Mouse (Mus musculus) forebrain, postnatal 0 days (tissue): ENCODE measurements around the gene Syp. TPM values are rescaled to one million over a fixed set of nuclear protein-coding genes. Genes with fewer than 3 reads are reported as not detected.

ENCODE experiments used
- ATAC-seq: fragments of 200-750 bp; cut with Nextera tagmentation; 2 replicates; pipeline ENCODE4 v1.8.0; 2017; ENCODE audit warnings: mild to moderate bottlenecking, moderate library complexity
- DNase-seq: peaks from one replicate; pipeline ENCODE4 v3.0.0-alpha.2; 2015
- H3K27ac ChIP-seq: fragments of 300-500 bp; sonication (generic); 2 replicates; pipeline ENCODE4 v1.5.1; 2014; ENCODE audit warnings: low read depth, mild to moderate bottlenecking, antibody characterized with exemption, low read length, moderate library complexity, mixed read lengths
- H3K27me3 ChIP-seq: fragments of 300-500 bp; sonication (generic); 2 replicates; pipeline ENCODE4 v1.6.1; 2014; ENCODE audit warnings: mild to moderate bottlenecking, low read length, mixed read lengths; ENCODE audit not compliant: insufficient read depth
- H3K36me3 ChIP-seq: fragments of 300-500 bp; sonication (generic); 2 replicates; pipeline ENCODE4 v1.6.1; 2014; ENCODE audit warnings: mild to moderate bottlenecking, moderate library complexity; ENCODE audit not compliant: insufficient read depth
- H3K4me1 ChIP-seq: fragments of 300-500 bp; sonication (generic); 2 replicates; pipeline ENCODE4 v1.6.1; 2014; ENCODE audit warnings: antibody characterized with exemption; ENCODE audit not compliant: insufficient read depth
- H3K4me2 ChIP-seq: fragments of 300-500 bp; sonication (generic); 2 replicates; pipeline ENCODE4 v1.6.1; 2014; ENCODE audit warnings: low read depth, mild to moderate bottlenecking, moderate library complexity
- H3K4me3 ChIP-seq: fragments of 300-500 bp; sonication (generic); 2 replicates; pipeline ENCODE4 v1.5.1; 2014; ENCODE audit warnings: low read depth, low read length, mixed read lengths
- H3K9ac ChIP-seq: fragments of 300-500 bp; sonication (generic); 2 replicates; pipeline ENCODE4 v1.6.1; 2014; ENCODE audit warnings: mild to moderate bottlenecking
- H3K9me3 ChIP-seq: fragments of 300-500 bp; sonication (generic); 2 replicates; pipeline ENCODE4 v1.6.1; 2016; ENCODE audit warnings: low read length
- CTCF ChIP-seq: sonication (generic); IDR thresholded peaks from 2 replicates; pipeline ENCODE4 v1.5.1; 2016; ENCODE audit warnings: antibody characterized with exemption, control low read depth, low read depth
- WGBS: fragments of 180-500 bp; shearing (Covaris S2); extraction: QIAGEN DNeasy Blood & Tissue Kit; methylation state at CpG from one replicate; pipeline ENCODE4 v1.1.7; 2014; 5-methylcytosine and 5-hydroxymethylcytosine counted together
- polyA plus RNA-seq: library from polyadenylated mRNA; unstranded; fragments of >200 nt; fragmentation: Nextera tagmentation; extraction: Ambion mirVana; gene quantifications from 2 replicates; pipeline ENCODE4 v1.2.1, GENCODE M21; 2015
- total RNA-seq: library from RNA; depleted of rRNA; stranded (reverse); fragments of >200 nt; gene quantifications from 2 replicates; pipeline ENCODE4 v1.2.3, GENCODE M21; 2014

The Syp gene
- total and polyA plus RNA-seq, 2 experiments from 2014 or later = 242 to 330 TPM

DNA sequence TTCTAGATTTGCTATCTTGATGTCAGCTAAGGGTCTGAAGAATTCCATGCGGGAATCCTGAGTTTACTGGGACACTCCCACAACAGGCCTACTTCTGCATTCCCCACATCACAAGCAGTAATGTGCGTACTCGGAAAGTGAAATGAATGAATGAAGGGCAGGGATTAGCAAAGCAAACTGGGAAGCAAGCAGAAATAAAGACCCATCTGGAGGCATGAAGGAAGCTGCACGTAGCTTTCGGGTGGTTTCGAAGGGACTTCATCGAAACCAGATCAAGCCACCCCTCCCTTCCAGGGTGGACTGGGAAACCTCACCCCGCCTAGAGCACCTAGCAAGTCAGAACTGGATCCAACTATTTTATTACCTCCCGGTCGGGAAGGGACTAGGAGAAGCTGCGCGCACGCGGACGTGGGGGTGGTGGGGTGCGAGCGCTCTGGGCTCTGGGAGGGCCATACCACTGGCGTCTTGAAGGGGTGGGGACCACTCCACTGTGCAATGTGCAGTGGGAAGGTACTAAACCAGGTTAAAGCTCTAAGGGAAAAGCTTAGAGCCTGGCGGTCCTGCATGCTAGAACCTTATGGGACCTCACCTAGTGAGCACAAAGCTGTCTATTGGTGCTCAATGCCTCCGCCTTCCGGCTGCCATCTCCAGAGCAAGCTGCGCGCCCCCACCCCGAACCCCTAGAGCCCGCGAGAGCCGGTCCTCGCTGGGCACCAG, 36.2 kb downstream of the Syp start:
- no peaks in the 10 kb centered on the region for H3K9me3 ChIP-seq
- H3K9ac ChIP-seq = peak overlapping the region; percentile 14; the same call in 1 of the 2 replicates
- DNase-seq (peak; percentile 44), ATAC-seq (peak; percentile 57)
- no peaks in the 10 kb centered on the region for H3K36me3 ChIP-seq
- H3K4me1 ChIP-seq = no peaks in the 10 kb centered on the region
- peak overlapping the region; percentile 41 for H3K4me2 ChIP-seq
- peak overlapping the region; percentile 26 for H3K4me3 ChIP-seq
- 41% methylated on average over 28 of the region's 28 CpGs for WGBS
- H3K27me3 ChIP-seq = no peaks in the 10 kb centered on the region
- no peak for TF ChIP-seq CTCF
- no peak overlapping the region for H3K27ac ChIP-seq

DNA sequence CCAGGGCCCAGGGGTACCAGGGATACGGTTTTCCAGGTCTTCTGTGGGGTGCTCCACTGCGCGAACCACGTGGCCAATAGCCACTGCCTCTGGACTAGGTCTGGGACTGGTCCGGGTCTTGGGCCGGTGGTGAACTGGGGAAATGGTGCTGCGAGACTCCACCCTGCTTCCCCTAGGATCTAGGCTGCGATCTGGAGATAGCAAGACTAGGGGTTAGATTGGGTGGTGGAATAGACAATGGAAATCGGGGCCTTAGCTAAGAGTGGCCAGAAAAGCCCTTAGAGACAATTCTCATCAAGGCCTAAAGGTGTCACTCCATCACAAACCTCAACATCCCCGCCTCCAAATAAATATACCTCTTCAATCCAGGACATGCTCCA, 36.7 kb downstream of the Syp start:
- Histone ChIP-seq H3K4me2 (peak overlapping the region; percentile 41), H3K36me3 (no peaks in the 10 kb centered on the region), H3K4me3 (peak overlapping the region; percentile 26), H3K9ac (0 out of 2 replicates have a peak overlapping the region, but pooled peaks have one; percentile 14), H3K9me3 (no peaks in the 10 kb centered on the region), H3K27ac (no peak overlapping the region), H3K4me1 (no peaks in the 10 kb centered on the region), H3K27me3 (no peaks in the 10 kb centered on the region)
- ATAC-seq (no peak), DNase-seq (no peak)
- WGBS = 44% methylated on average over 10 of the region's 10 CpGs
- TF ChIP-seq CTCF = 0 out of 2 replicates have a peak, but pooled peaks have one; percentile 3

- H3K9me3 ChIP-seq = no peaks in the 10 kb centered on the region
- H3K27ac ChIP-seq = no peak overlapping the region
- H3K4me1 ChIP-seq = no peaks in the 10 kb centered on the region
- no peak for DNase-seq
- 41% methylated on average over 3 of the region's 3 CpGs for whole genome bisulfite sequencing
- no peaks in the 10 kb centered on the region for H3K36me3 ChIP-seq
- no peak overlapping the region for H3K4me3 ChIP-seq
- H3K9ac ChIP-seq = no peak overlapping the region
- no peaks in the 10 kb centered on the region for H3K27me3 ChIP-seq
- 0 out of 2 replicates have a peak, but pooled peaks have one; percentile 7 for TF ChIP-seq CTCF
- ATAC-seq = no peak
- no peak overlapping the region for H3K4me2 ChIP-seq
Measured at GRCm38 (mm10) chrX:7678986-7679385, 40.7 kb downstream of the Syp start.

GRCm38 (mm10) chrX:7679405-7680056, 41.3 kb downstream of the Syp start:
- DNase-seq (peak; percentile 92), ATAC-seq (peak; percentile 88)
- Histone ChIP-seq H3K4me1 (no peaks in the 10 kb centered on the region), H3K27ac (no peak overlapping the region), H3K27me3 (no peaks in the 10 kb centered on the region), H3K4me3 (peak overlapping the region; percentile 21), H3K4me2 (peak overlapping the region; percentile 49), H3K9ac (no peak overlapping the region), H3K36me3 (no peaks in the 10 kb centered on the region), H3K9me3 (no peaks in the 10 kb centered on the region)
- 29% methylated on average over 27 of the region's 27 CpGs for WGBS
- TF ChIP-seq CTCF = peak; percentile 80

DNA sequence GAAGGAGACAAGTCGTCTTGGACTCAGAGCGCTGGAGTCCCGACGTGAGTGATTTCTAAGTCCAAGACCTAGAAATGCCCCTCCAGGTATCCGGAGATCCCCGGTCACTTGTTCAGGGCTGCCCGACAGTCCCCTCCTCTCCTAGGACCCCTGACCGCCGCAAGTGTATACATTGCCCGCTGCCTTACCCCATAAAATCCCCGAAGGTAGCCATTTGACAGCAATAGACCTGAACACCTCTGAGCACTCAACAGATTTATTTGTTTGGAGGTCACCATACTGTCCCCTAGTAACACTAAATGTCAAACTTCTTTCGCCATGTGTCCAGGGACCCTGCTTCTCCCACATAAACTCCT, 41.8 kb downstream of the Syp start:
- ATAC-seq = no peak
- no peaks in the 10 kb centered on the region for H3K36me3 ChIP-seq
- no peaks in the 10 kb centered on the region for H3K4me1 ChIP-seq
- DNase-seq = no peak
- no peak overlapping the region for H3K27ac ChIP-seq
- 42% methylated on average over 12 of the region's 12 CpGs for WGBS
- H3K4me2 ChIP-seq = peak overlapping the region; percentile 49
- H3K9me3 ChIP-seq = no peaks in the 10 kb centered on the region
- no peaks in the 10 kb centered on the region for H3K27me3 ChIP-seq
- peak overlapping the region; percentile 21 for H3K4me3 ChIP-seq
- no peak for TF ChIP-seq CTCF
- no peak overlapping the region for H3K9ac ChIP-seq

DNA sequence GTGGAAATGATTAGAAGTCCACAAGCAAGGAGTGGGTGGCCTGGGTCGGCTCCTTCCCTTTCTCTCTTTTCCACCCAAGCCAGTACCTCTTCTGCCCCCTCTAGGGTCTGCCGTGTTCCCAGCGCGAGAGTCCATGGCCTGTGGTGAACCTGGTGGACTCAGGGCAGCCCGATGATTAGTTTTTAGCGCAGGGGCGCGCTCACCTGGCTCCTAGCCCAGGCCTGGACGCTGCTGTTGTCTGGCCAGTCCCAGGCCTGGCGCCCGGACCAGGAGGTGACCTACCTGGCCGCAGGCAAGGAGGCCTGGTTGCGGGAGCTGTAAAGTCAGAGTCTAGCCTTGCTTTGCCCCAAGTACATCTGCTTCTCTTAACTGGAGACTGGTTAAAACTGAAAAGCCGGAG, 42.6 kb downstream of the Syp start, which contains the start of gene Magix:
Gene Magix (minus strand): TSS at position 388 of the 400 bp plus-strand sequence.
- Histone ChIP-seq H3K4me2 (peak within 1 kb of the TSS; percentile 49), H3K27me3 (no peaks in the 10 kb centered on the region), H3K36me3 (no peaks in the 10 kb centered on the region), H3K9ac (no peak within 1 kb of the TSS), H3K27ac (no peak within 1 kb of the TSS), H3K4me3 (peak within 1 kb of the TSS; percentile 21; the same call in 1 of the 2 replicates), H3K4me1 (no peaks in the 10 kb centered on the region), H3K9me3 (no peaks in the 10 kb centered on the region)
- 63% methylated on average over 14 of the region's 14 CpGs for WGBS
- ATAC-seq (no peak), DNase-seq (no peak)
- TF ChIP-seq CTCF = no peak

DNA sequence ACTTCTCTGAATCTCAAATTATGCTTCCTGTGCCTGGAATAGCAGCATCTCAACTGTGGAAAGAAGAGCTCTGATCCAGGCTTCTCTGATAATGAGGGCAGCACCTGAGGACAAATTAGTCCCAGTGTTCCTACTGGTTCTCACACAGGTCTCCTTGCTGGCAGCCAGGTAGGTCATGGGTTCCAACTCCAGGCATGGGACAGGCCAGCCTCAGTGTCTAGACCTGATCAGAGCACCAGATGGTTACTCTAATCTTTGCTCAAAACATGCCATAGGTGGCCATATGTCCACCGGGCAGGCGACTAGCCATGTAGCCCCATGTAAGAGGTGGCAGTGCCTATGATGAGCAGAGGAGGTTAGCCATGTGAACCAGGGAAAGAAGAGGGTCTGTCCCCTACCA, 50.0 kb downstream of the Syp start:
- H3K36me3 ChIP-seq = no peaks in the 10 kb centered on the region
- no peaks in the 10 kb centered on the region for H3K9me3 ChIP-seq
- no peak overlapping the region for H3K27ac ChIP-seq
- no peak overlapping the region for H3K4me3 ChIP-seq
- no peak overlapping the region for H3K9ac ChIP-seq
- DNase-seq (no peak), ATAC-seq (no peak)
- H3K4me2 ChIP-seq = no peak overlapping the region
- WGBS = 89% methylated on average over 2 of the region's 2 CpGs
- no peak for TF ChIP-seq CTCF
- H3K4me1 ChIP-seq = no peaks in the 10 kb centered on the region
- no peaks in the 10 kb centered on the region for H3K27me3 ChIP-seq
